Mouse (Mus musculus) forebrain, embryonic 16.5 days (tissue): ENCODE measurements at regions not wholly inside any gene's neighbourhood (a gene's known extent, or its start where the extent isn't known, plus 50 kb on each side); places are given as distances from the start of the nearest gene placed in this dataset.

Source experiments
- ATAC-seq: fragments of 200-750 bp; cut with Nextera tagmentation; 2 replicates; pipeline ENCODE4 v1.8.0; 2017; ENCODE audit warnings: mild to moderate bottlenecking, moderate library complexity
- H3K27ac ChIP-seq: fragments of 300-500 bp; sonication (generic); 2 replicates; pipeline ENCODE4 v1.5.1; 2014; ENCODE audit warnings: low read length, control low read depth
- H3K27me3 ChIP-seq: fragments of 300-500 bp; sonication (generic); replicated peaks from 2 replicates; pipeline ENCODE4 v1.6.1; 2014; ENCODE audit warnings: low read length; ENCODE audit not compliant: control insufficient read depth, insufficient read depth
- H3K36me3 ChIP-seq: fragments of 300-500 bp; sonication (generic); 2 replicates; pipeline ENCODE4 v1.6.1; 2014; ENCODE audit not compliant: control insufficient read depth, insufficient read depth
- H3K4me1 ChIP-seq: fragments of 300-500 bp; sonication (generic); replicated peaks from 2 replicates; pipeline ENCODE4 v1.6.1; 2014; ENCODE audit warnings: low read length; ENCODE audit not compliant: control insufficient read depth, insufficient read depth
- H3K4me2 ChIP-seq: fragments of 300-500 bp; sonication (generic); 2 replicates; pipeline ENCODE4 v1.6.1; 2014; ENCODE audit warnings: mild to moderate bottlenecking, low read length, control low read depth
- H3K4me3 ChIP-seq: fragments of 300-500 bp; sonication (generic); replicated peaks from 2 replicates; pipeline ENCODE4 v1.5.1; 2014; ENCODE audit warnings: mild to moderate bottlenecking, low read length, control low read depth
- H3K9ac ChIP-seq: fragments of 300-500 bp; sonication (generic); replicated peaks from 2 replicates; pipeline ENCODE4 v1.6.1; 2014; ENCODE audit warnings: low read depth, low read length, control low read depth
- H3K9me3 ChIP-seq: fragments of 300-500 bp; sonication (generic); 2 replicates; pipeline ENCODE4 v1.6.1; 2016; ENCODE audit warnings: low read length; ENCODE audit not compliant: control insufficient read depth
- WGBS: fragments of 180-500 bp; shearing (Covaris S2); extraction: QIAGEN DNeasy Blood & Tissue Kit; methylation state at CpG from one replicate; pipeline ENCODE4 v1.1.7; 2014; 5-methylcytosine and 5-hydroxymethylcytosine counted together

DNA sequence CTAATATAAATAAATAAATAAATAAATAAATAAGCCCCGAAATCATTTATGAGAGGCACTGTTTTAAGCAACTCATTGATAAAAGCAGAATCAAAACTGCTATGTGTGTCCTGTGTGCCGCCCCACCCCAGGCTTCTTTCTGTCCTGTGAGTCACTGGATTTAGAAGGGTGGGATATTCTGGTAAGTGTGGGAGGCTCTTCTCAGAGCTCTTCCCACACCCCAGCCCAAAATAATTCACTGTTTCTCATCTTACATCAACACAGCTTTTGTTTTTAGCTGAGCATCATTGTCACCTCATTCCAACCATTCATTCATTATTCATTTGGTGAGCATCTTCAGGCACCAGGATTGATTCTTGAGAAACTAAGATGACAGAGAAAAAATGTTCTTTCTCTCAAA lies 118.4 kb downstream of the Barx2 start:
- Histone ChIP-seq H3K9me3 (no peaks in the 10 kb centered on the region), H3K4me2 (no peak overlapping the region), H3K9ac (no peak overlapping the region), H3K4me3 (no peak overlapping the region), H3K27ac (no peak overlapping the region), H3K4me1 (no peaks in the 10 kb centered on the region), H3K36me3 (no peaks in the 10 kb centered on the region), H3K27me3 (no peaks in the 10 kb centered on the region)
- WGBS: 91% methylated on average over 2 of the region's 2 CpGs
- no peak for ATAC-seq

DNA sequence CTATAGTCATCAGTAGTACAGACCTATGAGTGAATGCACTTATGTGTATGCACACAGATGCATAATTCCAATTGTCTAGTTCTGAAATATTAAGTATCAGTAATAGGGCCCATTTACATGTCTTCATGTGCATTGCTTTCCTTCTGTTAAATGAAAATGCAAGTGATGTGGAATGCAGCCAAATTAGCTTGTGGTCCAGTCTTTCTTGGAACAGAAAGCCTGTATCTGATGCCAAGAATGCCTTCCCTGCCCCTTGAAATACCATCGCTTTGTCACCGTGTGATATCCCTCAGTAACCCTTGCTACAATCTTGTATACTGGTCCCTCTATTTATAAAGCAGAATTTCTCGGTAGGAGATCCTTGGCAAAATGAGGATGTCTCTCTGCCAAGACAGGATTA lies 137.3 kb downstream of the Barx2 start:
- H3K36me3 ChIP-seq: no peaks in the 10 kb centered on the region
- H3K27ac ChIP-seq: no peak overlapping the region
- 54% methylated on average over 3 of the region's 3 CpGs for WGBS
- no peak for ATAC-seq
- H3K9me3 ChIP-seq: no peaks in the 10 kb centered on the region
- H3K4me3 ChIP-seq: no peak overlapping the region
- H3K4me1 ChIP-seq: no peaks in the 10 kb centered on the region
- H3K27me3 ChIP-seq: no peaks in the 10 kb centered on the region
- H3K9ac ChIP-seq: no peak overlapping the region
- no peak overlapping the region for H3K4me2 ChIP-seq

GRCm38 (mm10) chr9:31765401-31765800 lies 147.9 kb downstream of the Barx2 start:
- Histone ChIP-seq H3K27ac (no peak overlapping the region), H3K36me3 (no peaks in the 10 kb centered on the region), H3K27me3 (no peaks in the 10 kb centered on the region), H3K4me3 (no peak overlapping the region), H3K9me3 (no peaks in the 10 kb centered on the region), H3K4me2 (no peak overlapping the region), H3K4me1 (no peaks in the 10 kb centered on the region), H3K9ac (no peak overlapping the region)
- 91% methylated on average over 4 of the region's 4 CpGs for WGBS
- no peak for ATAC-seq

GRCm38 (mm10) chr9:31757894-31758561 lies 155.2 kb downstream of the Barx2 start:
- 45% methylated on average over 6 of the region's 6 CpGs for WGBS
- H3K36me3 ChIP-seq: no peaks in the 10 kb centered on the region
- H3K4me3 ChIP-seq: no peak overlapping the region
- no peak overlapping the region for H3K27ac ChIP-seq
- no peaks in the 10 kb centered on the region for H3K9me3 ChIP-seq
- no peak overlapping the region for H3K4me2 ChIP-seq
- H3K27me3 ChIP-seq: no peaks in the 10 kb centered on the region
- no peak for ATAC-seq
- H3K4me1 ChIP-seq: no peaks in the 10 kb centered on the region; the same call in 1 of the 2 replicates
- no peak overlapping the region for H3K9ac ChIP-seq

DNA sequence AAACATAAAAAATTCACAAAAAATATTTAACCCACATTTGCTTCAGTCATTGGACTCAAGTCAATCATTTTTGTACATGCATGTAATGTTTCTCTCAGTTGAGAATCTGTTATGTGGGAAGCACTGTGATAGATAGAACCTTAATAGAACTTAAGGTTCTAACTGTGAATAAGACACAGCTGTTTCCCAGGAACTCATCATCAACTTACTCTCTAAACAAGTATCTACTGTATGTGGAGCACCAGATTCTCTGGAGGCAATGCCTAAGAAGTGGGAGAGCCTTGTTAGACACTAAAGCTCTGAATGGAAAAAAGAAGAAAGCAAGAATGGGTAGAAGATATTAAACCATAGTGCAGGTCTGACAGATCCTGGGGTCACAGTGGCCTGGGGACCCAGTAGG lies 182.8 kb downstream of the Barx2 start:
- no peak for ATAC-seq
- H3K4me1 ChIP-seq: no peaks in the 10 kb centered on the region
- no peaks in the 10 kb centered on the region for H3K27me3 ChIP-seq
- no peaks in the 10 kb centered on the region for H3K9me3 ChIP-seq
- H3K27ac ChIP-seq: no peak overlapping the region
- H3K4me2 ChIP-seq: no peak overlapping the region
- H3K36me3 ChIP-seq: no peaks in the 10 kb centered on the region
- H3K4me3 ChIP-seq: no peak overlapping the region
- H3K9ac ChIP-seq: no peak overlapping the region

DNA sequence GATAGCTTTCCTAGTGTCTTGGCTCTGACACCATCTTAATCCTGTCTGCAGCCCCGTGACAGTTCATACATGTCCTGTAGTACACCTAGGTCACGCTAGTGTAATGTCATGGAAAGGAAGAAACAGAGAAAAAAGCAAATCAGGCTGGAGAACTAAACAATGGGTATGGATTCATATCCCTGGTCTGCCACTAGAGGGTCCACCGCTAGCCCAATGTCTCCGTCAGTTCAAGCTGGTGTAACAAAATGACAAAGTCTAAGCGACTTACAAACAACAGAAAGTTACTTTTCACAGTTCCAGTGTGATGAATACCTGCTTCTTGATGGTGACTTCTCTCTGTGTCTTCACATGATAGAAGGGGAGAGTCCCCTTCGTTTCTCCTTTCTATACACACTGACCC lies 194.0 kb downstream of the Barx2 start:
- Histone ChIP-seq H3K4me2 (no peak overlapping the region), H3K27ac (no peak overlapping the region), H3K4me1 (no peaks in the 10 kb centered on the region), H3K36me3 (no peaks in the 10 kb centered on the region), H3K9me3 (no peaks in the 10 kb centered on the region), H3K4me3 (no peak overlapping the region), H3K27me3 (no peaks in the 10 kb centered on the region), H3K9ac (no peak overlapping the region)
- ATAC-seq: no peak
- WGBS: 72% methylated on average over 6 of the region's 6 CpGs

DNA sequence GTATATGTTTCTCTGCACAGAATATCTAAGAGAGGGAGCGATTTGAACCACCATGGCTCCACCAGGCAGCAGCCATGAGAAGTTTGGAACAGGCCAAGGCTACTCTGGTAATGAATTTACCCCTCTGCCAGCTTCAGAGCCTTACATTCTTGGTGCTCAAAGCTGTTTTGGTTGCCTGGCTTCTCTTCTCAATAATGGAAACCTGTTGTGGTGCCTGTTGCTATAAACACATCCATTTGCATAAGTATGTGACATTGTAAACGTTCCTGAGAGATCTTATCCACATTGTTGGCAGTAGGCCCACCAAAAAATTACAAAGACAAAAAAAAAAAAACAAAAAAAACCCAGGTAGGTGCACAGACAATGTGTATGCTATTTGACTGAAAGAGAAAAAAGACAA lies 203.2 kb downstream of the Barx2 start:
- ATAC-seq: no peak
- WGBS: 50% methylated on average over 2 of the region's 2 CpGs
- H3K36me3 ChIP-seq: no peaks in the 10 kb centered on the region

DNA sequence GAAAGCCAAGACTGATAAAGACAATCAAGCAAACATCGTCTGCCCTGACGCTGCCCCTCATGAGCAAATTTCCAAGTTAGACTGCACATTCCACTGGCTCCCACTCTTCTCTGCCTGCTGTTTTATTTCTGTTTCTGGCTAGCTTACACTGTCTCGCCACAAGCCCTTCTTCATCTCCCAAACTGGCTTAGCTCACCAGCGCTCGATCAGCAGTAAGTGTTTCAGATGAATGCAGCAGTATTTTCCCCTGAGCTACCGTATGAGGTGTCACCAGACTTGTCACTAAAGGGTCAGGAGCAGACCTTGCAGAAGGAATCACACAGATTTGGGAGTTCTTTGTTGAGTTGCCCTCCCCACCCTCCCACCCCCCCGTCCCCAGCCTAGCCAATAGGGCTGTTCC lies 206.6 kb downstream of the Barx2 start:
- Histone ChIP-seq H3K4me3 (no peak overlapping the region), H3K9ac (no peak overlapping the region), H3K36me3 (no peaks in the 10 kb centered on the region), H3K27ac (no peak overlapping the region), H3K9me3 (no peaks in the 10 kb centered on the region), H3K4me1 (no peaks in the 10 kb centered on the region), H3K27me3 (no peaks in the 10 kb centered on the region), H3K4me2 (no peak overlapping the region)
- 83% methylated on average over 6 of the region's 7 CpGs for WGBS
- ATAC-seq: no peak

More for the DNA sequence above, 203.2 kb downstream of the Barx2 start:
- Histone ChIP-seq H3K4me1 (no peaks in the 10 kb centered on the region), H3K27me3 (no peaks in the 10 kb centered on the region), H3K27ac (no peak overlapping the region), H3K4me3 (no peak overlapping the region), H3K4me2 (no peak overlapping the region), H3K9ac (no peak overlapping the region), H3K9me3 (no peaks in the 10 kb centered on the region)

DNA sequence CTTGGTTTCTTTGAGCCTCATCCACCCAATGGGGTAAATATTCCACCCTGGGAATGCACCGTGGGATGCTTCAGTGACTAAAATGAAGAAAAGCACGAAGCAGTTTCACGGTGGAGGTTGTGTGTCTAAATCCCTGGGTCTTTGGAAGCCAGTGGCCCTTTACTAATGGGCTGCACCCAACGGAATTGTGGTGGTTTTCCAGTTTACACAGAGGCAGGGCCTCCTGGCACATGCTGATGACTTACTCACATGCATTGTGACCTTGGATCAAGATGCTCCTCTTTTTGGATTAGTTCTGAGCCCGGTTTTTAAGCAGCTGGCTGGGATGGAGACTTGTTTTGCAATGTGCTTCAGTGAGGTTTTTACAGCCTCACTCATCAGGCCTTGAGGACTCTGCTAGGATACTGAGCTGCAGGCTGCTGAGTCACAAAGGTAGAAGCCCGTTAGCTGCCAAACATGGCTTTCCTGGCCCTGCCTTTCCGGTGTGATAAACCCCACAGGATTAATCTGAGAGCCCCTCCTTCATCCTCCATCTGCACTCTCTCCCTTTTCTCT lies 222.3 kb downstream of the Barx2 start:
- peaks cover 4% of the 10 kb centered on the region for H3K4me1 ChIP-seq
- 50% methylated on average over 7 of the region's 7 CpGs for WGBS
- H3K9me3 ChIP-seq: no peaks in the 10 kb centered on the region
- no peak overlapping the region for H3K27ac ChIP-seq
- no peak overlapping the region for H3K4me3 ChIP-seq
- no peak overlapping the region for H3K9ac ChIP-seq
- no peak for ATAC-seq
- no peaks in the 10 kb centered on the region for H3K27me3 ChIP-seq
- H3K36me3 ChIP-seq: no peaks in the 10 kb centered on the region
- H3K4me2 ChIP-seq: no peak overlapping the region

DNA sequence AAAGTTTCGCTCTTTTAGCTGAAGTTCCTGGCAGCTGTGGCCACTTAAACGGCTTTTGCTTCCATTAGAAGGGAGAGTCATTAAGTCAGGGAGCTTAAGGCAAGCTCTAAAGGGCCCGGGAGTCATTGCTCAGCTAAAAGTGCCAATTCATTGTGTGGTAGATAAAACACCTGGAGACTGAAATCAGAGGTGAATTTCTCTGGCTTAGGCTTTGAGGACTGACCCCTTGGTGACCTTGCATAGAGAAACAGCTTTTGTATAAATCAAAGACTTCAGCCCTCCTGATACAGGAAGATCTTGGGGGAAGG lies 224.1 kb upstream of the Tmem45b start:
- no peak for ATAC-seq
- Histone ChIP-seq H3K9ac (no peak overlapping the region), H3K4me1 (peaks cover 10% of the 10 kb centered on the region), H3K36me3 (no peaks in the 10 kb centered on the region), H3K4me2 (peak overlapping the region; percentile 36), H3K9me3 (no peaks in the 10 kb centered on the region), H3K4me3 (no peak overlapping the region), H3K27me3 (no peaks in the 10 kb centered on the region), H3K27ac (no peak overlapping the region)
- 2% methylated on average over 3 of the region's 3 CpGs for WGBS
